Mouse (Mus musculus) bone marrow macrophage, adult 2 months (primary cell): Measurements from ENCODE around the gene Hoxb9. TPM values are rescaled to one million over a fixed set of nuclear protein-coding genes. Genes with fewer than 3 reads are reported as not detected.

Source experiments
- H3K27ac ChIP-seq: 2 replicates; pipeline ENCODE4 v1.5.1; 2012; ENCODE audit warnings: low read depth, low read length; ENCODE audit not compliant: insufficient read depth
- H3K4me1 ChIP-seq: 2 replicates; pipeline ENCODE4 v1.6.1; 2012; ENCODE audit warnings: low read length; ENCODE audit not compliant: control insufficient read depth, insufficient read depth
- H3K4me3 ChIP-seq: 2 replicates; pipeline ENCODE4 v1.5.1; 2012; ENCODE audit warnings: mild to moderate bottlenecking, low read length, moderate library complexity; ENCODE audit not compliant: insufficient read depth
- CTCF ChIP-seq: IDR thresholded peaks from 2 replicates; pipeline ENCODE4 v1.5.1; 2012; ENCODE audit warnings: low read depth, mild to moderate bottlenecking, low read length, moderate library complexity
- POLR2A ChIP-seq: IDR thresholded peaks from 2 replicates; pipeline ENCODE4 v1.6.1; 2012; ENCODE audit warnings: mild to moderate bottlenecking, low read depth, low read length, borderline replicate concordance
- polyA plus RNA-seq: library from polyadenylated mRNA; stranded (reverse); fragments of >200 nt; gene quantifications from 2 replicates; pipeline ENCODE4 v1.2.4, GENCODE M21; 2012; ENCODE audit not compliant: missing spikeins, insufficient read depth, insufficient read length

Hoxb9 gene
- polyA plus RNA-seq, 1 experiment, result not detected

DNA sequence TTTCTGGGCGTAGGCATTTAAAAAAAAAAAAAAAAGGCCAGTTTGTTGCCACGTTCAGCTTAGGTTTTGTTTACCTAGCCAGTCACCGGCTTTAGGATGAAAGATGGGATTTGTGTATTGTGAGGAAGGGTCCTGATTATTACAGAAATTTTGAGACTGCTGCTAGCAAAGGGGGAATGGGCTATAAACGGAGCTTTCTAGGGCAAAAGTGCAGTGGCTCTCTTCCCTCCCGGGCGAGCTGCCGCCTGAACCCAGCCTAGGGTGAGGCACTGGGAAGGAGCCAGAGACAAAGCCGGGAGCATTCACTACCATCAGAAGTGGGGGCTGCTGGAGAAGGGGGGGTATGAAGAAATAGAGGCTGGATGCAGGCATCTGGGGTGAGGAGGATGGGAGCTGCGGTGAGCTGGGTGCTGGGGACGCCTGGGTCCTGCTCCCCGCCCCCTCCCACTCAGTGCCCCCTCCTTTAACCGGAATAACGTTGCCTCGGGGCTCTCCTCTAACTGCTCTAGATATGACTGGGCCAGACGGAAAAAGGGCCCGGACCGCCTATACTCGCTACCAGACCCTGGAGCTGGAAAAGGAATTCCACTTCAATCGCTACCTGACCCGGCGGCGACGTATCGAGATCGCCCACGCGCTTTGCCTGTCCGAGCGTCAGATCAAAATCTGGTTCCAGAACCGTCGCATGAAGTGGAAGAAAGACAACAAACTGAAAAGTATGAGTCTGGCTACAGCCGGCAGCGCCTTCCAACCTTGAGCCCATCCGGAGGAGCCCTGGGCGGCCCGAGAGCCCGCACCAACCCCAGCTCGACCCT lies 33.3 kb downstream of the Hoxb9 start:
- H3K27ac ChIP-seq, result no peak overlapping the region
- H3K4me3 ChIP-seq, result no peak overlapping the region
- no peak for TF ChIP-seq POLR2A
- TF ChIP-seq CTCF, result no peak
- H3K4me1 ChIP-seq, result peaks cover 6% of the 10 kb centered on the region

DNA sequence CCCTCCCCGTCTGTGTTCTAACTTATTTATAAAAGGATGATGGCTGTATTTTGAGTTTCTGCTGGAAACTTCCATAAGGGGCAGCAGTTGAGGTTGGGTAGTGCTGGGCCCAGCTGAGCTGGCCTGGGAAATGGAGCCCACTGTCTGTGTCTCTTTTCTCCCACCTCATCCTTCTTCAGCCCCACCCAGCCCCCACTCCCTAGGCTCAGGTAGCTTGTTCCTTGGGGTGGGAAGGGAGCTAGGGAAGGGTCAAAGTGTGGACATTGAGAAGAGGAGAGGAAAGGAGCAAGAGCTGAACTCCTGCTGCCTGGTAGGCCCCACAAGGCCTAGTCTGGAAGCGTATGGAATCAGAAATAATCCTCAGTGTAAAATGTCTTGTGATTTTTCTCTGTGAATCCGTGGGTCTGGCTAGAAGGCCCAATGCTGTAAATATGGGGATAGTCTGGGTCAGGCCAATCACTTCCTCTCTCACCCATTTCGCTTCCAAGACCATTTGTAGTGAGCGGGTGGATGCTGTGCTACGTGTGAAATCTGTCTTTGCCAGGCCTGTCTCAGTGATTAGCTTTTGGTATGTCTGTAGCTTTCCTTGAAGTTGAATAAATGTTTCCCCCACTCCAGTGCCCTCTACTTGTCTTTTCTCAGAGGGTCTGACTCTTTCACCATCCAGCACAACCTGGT lies 34.4 kb downstream of the Hoxb9 start:
- TF ChIP-seq CTCF, result no peak
- TF ChIP-seq POLR2A, result no peak
- H3K4me3 ChIP-seq, result no peak overlapping the region
- peaks cover 6% of the 10 kb centered on the region for H3K4me1 ChIP-seq
- no peak overlapping the region for H3K27ac ChIP-seq

GRCm38 (mm10) chr11:96306183-96306907 lies 35.1 kb downstream of the Hoxb9 start:
- Histone ChIP-seq H3K27ac (no peak overlapping the region), H3K4me1 (peaks cover 6% of the 10 kb centered on the region), H3K4me3 (no peak overlapping the region)
- no peak for TF ChIP-seq POLR2A
- no peak for TF ChIP-seq CTCF

GRCm38 (mm10) chr11:96306908-96307269 lies 35.6 kb downstream of the Hoxb9 start:
- Histone ChIP-seq H3K4me3 (no peak overlapping the region), H3K27ac (no peak overlapping the region), H3K4me1 (peaks cover 8% of the 10 kb centered on the region)
- TF ChIP-seq CTCF (no peak), POLR2A (no peak)

DNA sequence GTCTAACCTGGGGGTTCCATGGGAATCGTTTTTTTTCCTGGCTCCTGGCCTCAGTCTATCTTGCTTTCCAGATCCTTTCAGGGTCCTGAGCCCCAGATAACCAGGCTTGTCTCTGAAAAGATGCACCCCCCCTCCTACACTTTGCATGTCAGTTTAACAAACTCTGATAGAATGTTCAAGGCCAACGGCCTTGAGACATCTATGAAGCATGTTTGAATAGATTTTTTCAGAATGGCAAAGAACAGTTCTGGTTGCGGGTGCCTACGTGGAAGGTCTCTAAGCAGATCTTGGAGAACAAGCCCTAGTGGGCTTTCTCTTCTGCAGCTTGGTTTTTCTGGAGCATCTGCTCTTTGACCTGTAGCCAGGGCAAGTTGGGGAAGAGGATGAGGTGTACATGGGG lies 37.5 kb downstream of the Hoxb9 start:
- TF ChIP-seq CTCF (no peak), POLR2A (no peak)
- Histone ChIP-seq H3K4me3 (no peak overlapping the region), H3K27ac (no peak overlapping the region)

GRCm38 (mm10) chr11:96309288-96309687 lies 38.0 kb downstream of the Hoxb9 start:
- H3K4me3 ChIP-seq, result no peak overlapping the region
- peaks cover 8% of the 10 kb centered on the region for H3K4me1 ChIP-seq
- no peak overlapping the region for H3K27ac ChIP-seq
- TF ChIP-seq POLR2A, result no peak
- TF ChIP-seq CTCF, result no peak

More for the DNA sequence above, 37.5 kb downstream of the Hoxb9 start:
- peaks cover 8% of the 10 kb centered on the region for H3K4me1 ChIP-seq

- Histone ChIP-seq H3K4me1 (peaks cover 8% of the 10 kb centered on the region), H3K4me3 (no peak overlapping the region), H3K27ac (no peak overlapping the region)
- TF ChIP-seq CTCF (no peak), POLR2A (no peak)
Observed at GRCm38 (mm10) chr11:96310183-96310938, 39.1 kb downstream of the Hoxb9 start.

DNA sequence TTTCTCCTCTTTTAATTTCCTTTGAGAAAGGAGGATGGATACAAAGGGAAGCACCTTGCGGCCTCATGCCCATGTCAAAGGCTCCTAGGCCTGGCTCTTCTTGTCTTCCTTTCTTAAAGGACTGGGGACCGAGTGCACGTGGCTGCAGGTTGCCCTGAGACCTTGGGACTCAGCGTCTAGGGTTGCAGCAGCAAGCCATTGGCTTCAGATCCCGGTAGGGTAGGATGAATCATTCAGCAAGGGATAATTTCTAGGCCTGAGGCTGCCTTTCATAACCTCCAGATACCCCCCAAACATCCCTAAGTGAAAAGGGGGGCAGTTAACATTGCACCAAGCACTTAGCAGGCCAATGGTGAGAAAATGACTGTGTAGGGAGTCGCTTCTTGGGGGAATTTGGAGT lies 39.8 kb downstream of the Hoxb9 start:
- no peak overlapping the region for H3K27ac ChIP-seq
- H3K4me1 ChIP-seq, result peaks cover 8% of the 10 kb centered on the region
- peak overlapping the region; percentile 42 for H3K4me3 ChIP-seq
- TF ChIP-seq CTCF, result no peak
- no peak for TF ChIP-seq POLR2A

GRCm38 (mm10) chr11:96311520-96312417 lies 40.5 kb downstream of the Hoxb9 start:
- no peak for TF ChIP-seq POLR2A
- TF ChIP-seq CTCF, result peak; percentile 66
- Histone ChIP-seq H3K27ac (no peak overlapping the region), H3K4me3 (peak overlapping the region; percentile 42), H3K4me1 (peaks cover 8% of the 10 kb centered on the region)
